Mouse (Mus musculus): ENCODE data around the gene Pgap2. TPM values are rescaled to one million over a fixed set of nuclear protein-coding genes. Genes with fewer than 3 reads are reported as not detected.

Pgap2 gene
- polyA plus RNA-seq (2015; fragmentation: Nextera tagmentation; extraction: Ambion mirVana) = 98.9 and 109 TPM in 2 replicates

GRCm38 (mm10) chr7:102209756-102210721 lies at the start of gene Pgap2, which contains the start of gene Nup98:
TSS of gene Pgap2 (plus strand) at chr7:102210208.
TSS of gene Nup98 (minus strand) at chr7:102210176.
- Histone ChIP-seq H3K9ac (peak within 1 kb of the TSS; percentile 87), H3K9me3 (no peaks in the 10 kb centered on the region), H3K4me2 (replicated peaks) (peak within 1 kb of the TSS; percentile 68), H3K36me3 (no peaks in the 10 kb centered on the region), H3K4me1 (replicated peaks) (peaks cover 6% of the 10 kb centered on the region; the same call in 1 of the 2 replicates), H3K4me3 (replicated peaks) (peak within 1 kb of the TSS; percentile 91), H3K27ac (peak within 1 kb of the TSS; percentile 92), H3K27me3 (replicated peaks) (no peaks in the 10 kb centered on the region)
- under 1% methylated on average over 87 of the region's 87 CpGs for WGBS
- peak; percentile 99 for ATAC-seq

- ATAC-seq = no peak
- Histone ChIP-seq H3K4me1 (replicated peaks) (no peaks in the 10 kb centered on the region), H3K9me3 (no peaks in the 10 kb centered on the region), H3K9ac (no peak overlapping the region), H3K27ac (no peak overlapping the region), H3K27me3 (replicated peaks) (no peaks in the 10 kb centered on the region), H3K4me2 (replicated peaks) (no peak overlapping the region), H3K4me3 (replicated peaks) (no peak overlapping the region), H3K36me3 (0 out of 2 replicates have a peak, but pooled peaks cover 2% of the 10 kb centered on the region)
Measured at GRCm38 (mm10) chr7:102170300-102170699, 39.7 kb upstream of the Pgap2 start.

GRCm38 (mm10) chr7:102183849-102184248 lies 26.2 kb upstream of the Pgap2 start:
- 65% methylated on average over 3 of the region's 3 CpGs for WGBS
- H3K9me3 ChIP-seq = no peaks in the 10 kb centered on the region
- no peak overlapping the region for H3K4me2 ChIP-seq (replicated peaks)
- H3K9ac ChIP-seq = no peak overlapping the region
- H3K27me3 ChIP-seq (replicated peaks) = no peaks in the 10 kb centered on the region
- peaks cover 22% of the 10 kb centered on the region; the same call in 1 of the 2 replicates for H3K36me3 ChIP-seq
- ATAC-seq = peak; percentile 61; the same call in 1 of the 2 replicates
- no peak overlapping the region for H3K27ac ChIP-seq
- H3K4me3 ChIP-seq (replicated peaks) = no peak overlapping the region
- no peaks in the 10 kb centered on the region for H3K4me1 ChIP-seq (replicated peaks)

- Histone ChIP-seq H3K4me1 (replicated peaks) (no peaks in the 10 kb centered on the region), H3K4me3 (replicated peaks) (no peak overlapping the region), H3K27me3 (replicated peaks) (no peaks in the 10 kb centered on the region), H3K36me3 (0 out of 2 replicates have a peak, but pooled peaks cover 19% of the 10 kb centered on the region), H3K9ac (no peak overlapping the region), H3K27ac (no peak overlapping the region), H3K9me3 (no peaks in the 10 kb centered on the region), H3K4me2 (replicated peaks) (no peak overlapping the region)
- ATAC-seq = no peak
- 94% methylated on average over 1 of the region's 1 CpGs for WGBS
Measured at GRCm38 (mm10) chr7:102192356-102192755, 17.7 kb upstream of the Pgap2 start.

GRCm38 (mm10) chr7:102200576-102200975 lies 9.4 kb upstream of the Pgap2 start:
- H3K4me3 ChIP-seq (replicated peaks) = no peak overlapping the region

GRCm38 (mm10) chr7:102200996-102201785 lies 8.8 kb upstream of the Pgap2 start:
- no peak overlapping the region for H3K27ac ChIP-seq
- H3K27me3 ChIP-seq (replicated peaks) = no peaks in the 10 kb centered on the region
- H3K9ac ChIP-seq = no peak overlapping the region
- H3K4me3 ChIP-seq (replicated peaks) = no peak overlapping the region
- no peaks in the 10 kb centered on the region for H3K36me3 ChIP-seq
- ATAC-seq = no peak
- H3K9me3 ChIP-seq = no peaks in the 10 kb centered on the region
- no peaks in the 10 kb centered on the region for H3K4me1 ChIP-seq (replicated peaks)
- H3K4me2 ChIP-seq (replicated peaks) = no peak overlapping the region

More at GRCm38 (mm10) chr7:102200576-102200975, 9.4 kb upstream of the Pgap2 start:
- Histone ChIP-seq H3K4me1 (replicated peaks) (no peaks in the 10 kb centered on the region), H3K27ac (no peak overlapping the region), H3K27me3 (replicated peaks) (no peaks in the 10 kb centered on the region), H3K36me3 (no peaks in the 10 kb centered on the region), H3K9me3 (no peaks in the 10 kb centered on the region), H3K4me2 (replicated peaks) (no peak overlapping the region), H3K9ac (no peak overlapping the region)
- 79% methylated on average over 3 of the region's 3 CpGs for WGBS
- no peak for ATAC-seq

- no peaks in the 10 kb centered on the region for H3K9me3 ChIP-seq
- H3K4me3 ChIP-seq (replicated peaks) = no peak overlapping the region
- H3K9ac ChIP-seq = no peak overlapping the region
- H3K4me2 ChIP-seq (replicated peaks) = no peak overlapping the region
- H3K27ac ChIP-seq = no peak overlapping the region
- WGBS = 73% methylated on average over 3 of the region's 3 CpGs
- peaks cover 6% of the 10 kb centered on the region; the same call in 1 of the 2 replicates for H3K4me1 ChIP-seq (replicated peaks)
- no peaks in the 10 kb centered on the region for H3K27me3 ChIP-seq (replicated peaks)
- H3K36me3 ChIP-seq = no peaks in the 10 kb centered on the region
- no peak for ATAC-seq
Measured at GRCm38 (mm10) chr7:102204296-102204857, 5.6 kb upstream of the Pgap2 start.

- no peak for ATAC-seq
- H3K4me1 ChIP-seq (replicated peaks) = peaks cover 6% of the 10 kb centered on the region; the same call in 1 of the 2 replicates
Measured at GRCm38 (mm10) chr7:102205646-102206045, 4.4 kb upstream of the Pgap2 start.

GRCm38 (mm10) chr7:102208806-102209363 lies 1.1 kb upstream of the Pgap2 start:
- Histone ChIP-seq H3K9me3 (no peaks in the 10 kb centered on the region), H3K27me3 (replicated peaks) (no peaks in the 10 kb centered on the region), H3K4me1 (replicated peaks) (peaks cover 6% of the 10 kb centered on the region; the same call in 1 of the 2 replicates), H3K4me2 (replicated peaks) (peak overlapping the region; percentile 68), H3K36me3 (no peaks in the 10 kb centered on the region), H3K27ac (no peak overlapping the region), H3K9ac (peak overlapping the region; percentile 87), H3K4me3 (replicated peaks) (peak overlapping the region; percentile 91)
- WGBS = 34% methylated on average over 4 of the region's 4 CpGs
- ATAC-seq = no peak

More at GRCm38 (mm10) chr7:102205646-102206045, 4.4 kb upstream of the Pgap2 start:
- Histone ChIP-seq H3K36me3 (no peaks in the 10 kb centered on the region), H3K4me3 (replicated peaks) (no peak overlapping the region), H3K9ac (no peak overlapping the region), H3K27ac (no peak overlapping the region), H3K27me3 (replicated peaks) (no peaks in the 10 kb centered on the region), H3K4me2 (replicated peaks) (no peak overlapping the region), H3K9me3 (no peaks in the 10 kb centered on the region)
- 54% methylated on average over 1 of the region's 1 CpGs for WGBS

- Histone ChIP-seq H3K4me2 (replicated peaks) (peak overlapping the region; percentile 64), H3K9ac (peak overlapping the region; percentile 54), H3K4me3 (replicated peaks) (peak overlapping the region; percentile 91), H3K9me3 (no peaks in the 10 kb centered on the region), H3K27ac (peak overlapping the region; percentile 84), H3K27me3 (replicated peaks) (no peaks in the 10 kb centered on the region), H3K36me3 (no peaks in the 10 kb centered on the region), H3K4me1 (replicated peaks) (peaks cover 6% of the 10 kb centered on the region; the same call in 1 of the 2 replicates)
- 58% methylated on average over 3 of the region's 3 CpGs for WGBS
- ATAC-seq = no peak
Measured at GRCm38 (mm10) chr7:102211071-102211470, 1.1 kb downstream of the Pgap2 start.

GRCm38 (mm10) chr7:102221899-102222298 lies 11.9 kb downstream of the Pgap2 start:
- Histone ChIP-seq H3K4me3 (replicated peaks) (no peak overlapping the region), H3K4me1 (replicated peaks) (0 out of 2 replicates have a peak, but pooled peaks cover 5% of the 10 kb centered on the region), H3K9me3 (no peaks in the 10 kb centered on the region), H3K4me2 (replicated peaks) (peak overlapping the region; percentile 74; the same call in 1 of the 2 replicates), H3K36me3 (0 out of 2 replicates have a peak, but pooled peaks cover 2% of the 10 kb centered on the region), H3K9ac (no peak overlapping the region), H3K27ac (no peak overlapping the region), H3K27me3 (replicated peaks) (no peaks in the 10 kb centered on the region)
- WGBS = 36% methylated on average over 1 of the region's 1 CpGs
- peak; percentile 3; the same call in 1 of the 2 replicates for ATAC-seq
